Mouse (Mus musculus) olfactory bulb, adult 2 months (tissue): ENCODE results near the gene Foxo6.

ENCODE experiments used
- CTCF ChIP-seq: fragments of 200-500 bp; IDR thresholded peaks from 2 replicates; pipeline ENCODE4 v1.5.1; 2012; ENCODE audit warnings: low read depth, mild to moderate bottlenecking, low read length, moderate library complexity; ENCODE audit not compliant: insufficient read depth
- POLR2A ChIP-seq: fragments of 200-500 bp; IDR thresholded peaks from 2 replicates; pipeline ENCODE4 v1.6.1; 2012; ENCODE audit warnings: mild to moderate bottlenecking, low read depth, low read length, moderate library complexity; ENCODE audit not compliant: insufficient read depth

DNA sequence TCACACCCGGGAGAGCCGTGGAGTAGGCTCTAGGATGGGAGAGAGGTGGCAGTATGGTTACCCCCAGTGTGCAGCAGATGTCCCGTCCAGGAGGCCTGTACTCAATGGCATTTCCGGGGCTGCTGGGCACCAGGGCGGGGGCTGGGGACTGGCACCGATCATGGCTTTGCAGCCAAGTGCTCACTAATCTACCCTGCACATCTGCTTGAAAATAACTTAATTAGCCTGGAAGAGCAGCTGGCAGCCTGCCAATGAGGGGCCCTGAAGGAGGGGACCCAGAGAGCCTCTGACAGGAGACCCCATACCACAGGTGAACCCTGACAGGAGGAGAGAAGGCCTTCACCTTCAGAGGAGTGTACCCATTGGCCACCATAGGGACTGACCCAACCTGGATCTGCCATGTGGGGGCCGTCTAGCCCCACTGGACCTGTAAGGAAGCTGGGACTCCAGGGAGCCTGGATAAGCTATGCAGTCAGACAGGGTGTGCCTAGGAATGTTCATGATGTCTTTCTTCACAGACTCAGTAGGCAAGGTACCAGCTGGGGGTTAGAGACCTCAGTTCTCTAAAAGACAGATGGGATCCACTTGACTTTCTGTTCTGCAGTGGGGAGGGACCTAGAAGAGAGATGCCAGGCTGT, 63.9 kb downstream of the Foxo6 start:
- TF ChIP-seq CTCF (no peak), POLR2A (no peak)
